Mouse (Mus musculus) left cerebral cortex, postnatal 36 days (tissue): ENCODE measurements around the gene Spag7. TPM values are rescaled to one million over a fixed set of nuclear protein-coding genes. Genes with fewer than 3 reads are reported as not detected.

ENCODE experiments used
- DNase-seq, 2 experiments: peaks; one replicate each; pipeline ENCODE4 v3.0.0; 2021 to 2022; ENCODE audit warnings: low spot score in 2 of 2, mixed read lengths in 1 of 2
- intact Hi-C: fragments of 180-260 bp; cut with DNase I; formaldehyde crosslinking; loops from one replicate; pipeline ENCODE4 v1.15.1; 2025
- total RNA-seq, 2 experiments: library from RNA; stranded (reverse); gene quantifications; 2 replicates each; pipeline ENCODE4 v1.2.3; 2021

The Spag7 gene
- total RNA-seq, 2 experiments from 2014 or later: 52.5 to 57.8 TPM

DNA sequence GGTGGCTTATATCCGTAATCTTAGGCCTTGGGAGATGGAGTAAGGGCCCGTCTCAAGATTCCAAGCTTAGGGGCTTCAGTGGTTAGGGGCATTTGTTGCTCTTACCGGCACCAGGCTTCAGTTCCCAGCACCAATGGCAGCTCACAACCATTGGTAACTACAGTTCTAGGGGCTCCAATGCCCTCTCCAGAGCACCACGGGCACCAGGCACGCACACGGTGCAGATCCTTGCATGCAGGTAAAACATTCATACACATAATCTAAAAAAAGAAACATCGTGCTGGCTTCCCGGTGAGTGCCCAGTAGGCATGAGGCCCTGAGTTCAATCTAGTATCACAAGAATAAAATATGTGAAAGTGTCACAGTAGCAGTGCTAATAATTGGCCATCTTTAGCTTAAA, 6.1 kb downstream of the Spag7 start:
- intact Hi-C loops: no loop called here
- no peak for DNase-seq

GRCm38 (mm10) chr11:70660571-70660970, 8.6 kb downstream of the Spag7 start:
- DNase-seq: no peak
- intact Hi-C loops: no loop called here

DNA sequence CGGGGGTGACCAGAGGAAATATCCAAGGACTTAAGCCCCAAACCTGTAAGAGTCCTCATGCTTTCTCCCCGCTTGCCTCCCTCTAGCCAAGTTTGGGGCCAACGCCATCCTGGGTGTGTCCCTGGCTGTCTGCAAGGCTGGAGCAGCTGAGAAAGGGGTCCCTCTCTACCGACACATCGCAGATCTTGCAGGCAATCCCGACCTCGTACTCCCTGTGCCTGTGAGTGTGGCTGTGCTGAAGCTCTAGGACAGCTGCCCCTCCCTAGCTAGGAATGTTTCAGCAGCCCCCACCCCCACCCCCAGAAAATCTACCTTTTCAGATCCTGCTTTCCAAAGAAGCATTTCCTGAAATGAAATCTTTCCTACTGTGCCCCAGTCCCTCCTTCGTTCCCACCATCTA, 10.3 kb downstream of the Spag7 start:
- intact Hi-C loops: no loop called here

GRCm38 (mm10) chr11:70658521-70658920, 10.7 kb downstream of the Spag7 start:
- intact Hi-C loops: no loop called here
- DNase-seq: no peak

More for the DNA sequence above, 10.3 kb downstream of the Spag7 start:
- no peak for DNase-seq

DNA sequence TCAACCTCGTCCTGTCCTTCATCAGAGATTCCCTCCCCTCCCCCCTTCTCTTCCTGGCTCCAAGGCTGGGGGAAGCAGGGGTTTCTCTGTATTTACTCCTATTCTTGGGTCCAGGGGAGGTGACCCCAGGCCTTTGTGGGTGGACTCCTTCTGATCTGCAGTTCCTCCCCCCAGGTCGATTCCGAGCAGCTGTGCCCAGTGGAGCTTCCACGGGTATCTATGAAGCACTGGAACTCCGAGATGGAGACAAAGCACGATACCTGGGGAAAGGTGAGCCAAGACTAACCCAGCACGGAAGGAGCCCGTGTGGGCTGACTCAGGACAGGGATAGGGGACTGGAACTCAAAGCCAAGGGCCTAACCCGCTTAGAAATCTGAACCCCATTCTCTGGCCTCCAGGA, 11.2 kb downstream of the Spag7 start:
- intact Hi-C loops: no loop called here
- DNase-seq: no peak

DNA sequence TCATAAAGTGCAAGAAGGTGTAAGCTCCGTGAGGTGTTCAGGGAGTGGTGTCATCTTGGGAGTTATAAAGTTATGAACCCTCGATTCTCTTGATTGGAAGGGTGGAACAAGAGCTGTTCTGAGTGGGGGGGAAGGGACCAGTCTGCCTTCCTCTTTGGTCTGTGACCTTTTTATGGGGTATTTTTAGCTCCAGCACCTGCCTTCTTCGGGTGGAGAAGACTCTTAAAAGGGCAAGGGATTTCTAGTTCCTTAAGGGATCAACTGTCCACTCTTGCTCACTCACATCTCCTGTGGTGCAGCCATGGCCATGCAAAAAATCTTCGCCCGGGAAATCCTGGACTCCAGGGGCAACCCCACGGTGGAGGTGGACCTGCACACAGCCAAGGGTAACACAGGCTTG, 11.6 kb downstream of the Spag7 start:
- intact Hi-C loops: no loop called here
- no peak for DNase-seq

DNA sequence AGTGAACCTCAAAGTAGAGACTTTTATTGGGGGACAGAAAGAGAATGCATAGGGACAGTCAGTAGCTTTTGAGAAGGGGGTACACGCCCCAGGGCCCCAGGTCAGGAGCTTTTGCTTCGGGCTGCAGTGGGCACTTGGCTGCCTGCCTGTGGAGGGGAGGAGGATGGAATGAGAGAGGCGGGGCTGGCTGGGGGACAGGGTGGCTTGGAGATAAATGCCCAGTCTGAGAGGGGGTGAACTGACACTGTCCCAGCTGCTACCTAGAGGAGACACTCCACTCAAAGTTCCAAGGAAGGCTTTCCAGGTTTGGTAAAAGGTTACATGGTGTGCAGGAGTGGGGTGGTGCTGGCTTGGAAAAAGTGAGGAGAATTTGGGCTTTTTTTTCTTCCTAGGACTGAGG, 12.3 kb downstream of the Spag7 start, which contains the start of gene Eno3:
Gene Eno3 (plus strand): TSS at position 239 of the 400 bp plus-strand sequence.
- intact Hi-C loops: no loop called here

DNA sequence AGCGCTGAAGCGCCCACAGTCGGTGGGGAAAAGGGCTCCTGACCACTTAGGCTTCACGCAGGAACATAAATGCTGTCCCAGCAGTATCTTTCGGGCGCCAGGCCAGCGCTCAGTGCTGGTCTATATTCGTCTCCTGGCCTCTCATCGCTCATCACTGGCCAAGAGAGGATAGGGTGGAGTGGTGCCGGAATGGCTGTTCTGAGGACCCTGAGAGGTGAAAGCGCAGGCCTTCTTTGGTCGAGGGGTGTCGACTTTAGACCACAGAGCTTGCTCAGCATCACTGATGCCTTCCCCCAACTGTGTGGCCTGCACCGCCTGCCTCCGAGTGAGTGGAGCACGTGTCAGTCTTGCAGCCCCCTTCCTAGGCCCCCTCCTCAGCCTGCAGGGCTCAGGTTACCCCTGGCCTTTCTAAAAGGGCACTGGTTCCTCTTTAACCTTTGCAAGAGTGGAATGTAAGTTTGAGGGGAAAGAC, 12.7 kb downstream of the Spag7 start:
- intact Hi-C loops: no loop called here
- no peak for DNase-seq

More for the DNA sequence above, 12.3 kb downstream of the Spag7 start, which contains the start of gene Eno3:
- no peak for DNase-seq

GRCm38 (mm10) chr11:70655571-70656455, 13.4 kb downstream of the Spag7 start:
- intact Hi-C loops: loop anchor here (2.0 kb wide), 1 partner anchor 13 kb away; the partner anchor contains the start of gene Spag7
- no peak for DNase-seq

- intact Hi-C loops: loop anchor here (2.0 kb wide), 1 partner anchor 14 kb away; the partner anchor contains the start of gene Spag7
- peak; percentile 75 to 82 for DNase-seq
Observed at GRCm38 (mm10) chr11:70654923-70655570, 14.2 kb downstream of the Spag7 start.

- intact Hi-C loops: loop anchor here (2.0 kb wide), 1 partner anchor 14 kb away; the partner anchor contains the start of gene Spag7
- peak; percentile 64 to 73 for DNase-seq
Observed at GRCm38 (mm10) chr11:70654198-70654922, 14.9 kb downstream of the Spag7 start, which contains the start of gene Pfn1. Gene Pfn1, minus strand, starts transcription at chr11:70654644.

DNA sequence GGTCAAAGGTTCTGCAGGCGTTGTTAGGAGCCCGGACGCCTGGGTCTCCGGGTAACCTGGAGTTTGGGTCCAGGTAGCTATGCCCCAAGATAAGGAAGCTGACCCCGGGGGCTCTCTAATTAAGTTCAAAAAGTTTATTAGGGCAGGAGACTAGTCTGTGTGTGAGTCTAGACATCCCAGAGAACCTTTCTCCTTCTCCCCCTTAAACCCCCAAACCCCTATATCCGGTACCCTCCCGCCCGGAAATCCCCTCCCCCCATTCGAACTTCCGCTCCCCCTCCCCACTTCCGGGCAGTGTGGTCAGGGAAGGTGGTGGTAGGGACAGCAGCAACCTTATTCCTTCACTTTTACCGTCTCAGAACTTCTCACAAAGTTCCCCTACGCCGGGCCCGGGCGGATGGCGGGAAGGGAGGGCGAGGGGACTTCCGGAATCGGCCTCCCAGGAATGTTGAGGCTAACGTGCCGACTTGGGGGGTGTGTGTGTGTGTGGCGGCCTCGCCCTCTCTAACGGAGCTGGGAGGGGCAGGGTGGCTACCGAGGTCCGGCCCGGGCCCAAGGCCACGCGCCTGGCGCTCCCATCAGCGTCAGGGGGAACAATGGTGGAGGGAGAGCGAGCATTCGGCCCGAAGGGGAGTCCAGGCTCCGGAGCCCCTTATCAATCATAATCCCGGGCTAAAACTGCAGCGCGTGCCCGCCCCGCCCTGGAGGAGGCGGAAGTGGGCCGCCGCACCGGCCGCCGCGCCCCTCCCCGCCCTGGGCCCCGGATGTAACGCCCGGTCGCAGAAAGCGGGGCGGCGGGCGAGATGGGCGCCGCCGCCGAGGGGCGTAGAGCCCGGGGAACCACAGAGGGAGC, 15.6 kb downstream of the Spag7 start:
- DNase-seq: peak; percentile 55 to 56
- intact Hi-C loops: loop anchor here (2.0 kb wide), 1 partner anchor 15 kb away; the partner anchor contains the start of gene Spag7

- intact Hi-C loops: no loop called here
- DNase-seq: no peak
Observed at GRCm38 (mm10) chr11:70652884-70653344, 16.3 kb downstream of the Spag7 start.

- no peak for DNase-seq
- intact Hi-C loops: no loop called here
Observed at GRCm38 (mm10) chr11:70652029-70652883, 17.0 kb downstream of the Spag7 start.

DNA sequence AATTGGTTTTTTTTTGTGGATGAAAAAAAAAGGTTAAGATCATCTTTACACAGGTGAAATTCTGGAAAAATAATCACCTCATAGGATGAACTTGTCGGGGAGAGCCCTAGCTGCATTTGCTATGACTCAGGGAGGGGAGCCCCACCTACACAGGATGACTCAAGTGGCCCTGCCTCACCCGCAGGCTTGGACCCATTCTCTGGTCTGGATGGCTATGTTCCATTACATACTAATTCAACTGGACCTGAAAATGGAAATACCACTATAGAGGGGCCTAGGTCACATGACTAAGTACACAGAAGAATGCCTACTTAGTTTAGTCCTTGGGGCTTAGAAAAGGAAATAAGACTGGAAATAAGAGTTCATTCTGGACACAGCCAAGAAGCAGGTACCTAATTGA, 17.8 kb downstream of the Spag7 start:
- DNase-seq: no peak
- intact Hi-C loops: no loop called here

DNA sequence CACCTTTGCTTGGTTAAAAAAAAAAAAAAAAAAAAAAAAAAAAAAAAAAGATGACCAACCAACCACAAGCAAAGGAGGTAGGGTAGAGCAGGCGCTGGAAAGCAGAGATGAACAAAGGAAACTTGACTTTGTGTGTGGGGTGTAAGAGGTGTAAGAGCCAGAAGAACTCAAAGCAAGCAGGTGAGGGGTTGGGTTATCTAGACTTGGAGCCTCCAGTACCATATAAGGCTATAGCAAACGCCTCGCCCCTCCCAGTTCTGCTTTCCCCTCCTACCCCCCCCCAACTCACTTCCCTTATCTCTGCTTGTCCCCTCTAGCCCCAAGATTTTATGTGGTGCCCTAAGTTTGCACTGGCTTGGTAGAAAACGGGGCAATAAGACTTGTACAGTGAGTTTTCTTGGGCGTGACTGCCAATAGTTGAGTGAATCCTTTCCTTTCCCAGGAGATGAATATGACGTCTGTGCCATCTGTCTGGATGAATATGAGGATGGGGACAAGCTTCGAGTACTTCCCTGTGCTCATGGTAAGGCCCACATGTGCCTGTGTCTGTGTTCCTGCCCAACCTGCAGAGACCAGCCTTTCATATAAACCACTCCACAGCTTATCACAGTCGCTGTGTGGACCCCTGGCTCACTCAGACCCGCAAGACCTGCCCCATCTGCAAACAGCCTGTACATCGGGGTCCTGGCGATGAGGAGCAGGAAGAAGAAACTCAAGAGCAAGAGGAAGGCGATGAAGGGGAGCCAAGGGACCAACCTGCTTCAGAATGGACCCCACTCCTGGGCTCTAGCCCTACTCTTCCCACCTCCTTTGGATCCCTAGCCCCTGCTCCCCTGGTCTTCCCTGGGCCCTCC, 18.7 kb downstream of the Spag7 start:
- intact Hi-C loops: no loop called here
- DNase-seq: no peak

DNA sequence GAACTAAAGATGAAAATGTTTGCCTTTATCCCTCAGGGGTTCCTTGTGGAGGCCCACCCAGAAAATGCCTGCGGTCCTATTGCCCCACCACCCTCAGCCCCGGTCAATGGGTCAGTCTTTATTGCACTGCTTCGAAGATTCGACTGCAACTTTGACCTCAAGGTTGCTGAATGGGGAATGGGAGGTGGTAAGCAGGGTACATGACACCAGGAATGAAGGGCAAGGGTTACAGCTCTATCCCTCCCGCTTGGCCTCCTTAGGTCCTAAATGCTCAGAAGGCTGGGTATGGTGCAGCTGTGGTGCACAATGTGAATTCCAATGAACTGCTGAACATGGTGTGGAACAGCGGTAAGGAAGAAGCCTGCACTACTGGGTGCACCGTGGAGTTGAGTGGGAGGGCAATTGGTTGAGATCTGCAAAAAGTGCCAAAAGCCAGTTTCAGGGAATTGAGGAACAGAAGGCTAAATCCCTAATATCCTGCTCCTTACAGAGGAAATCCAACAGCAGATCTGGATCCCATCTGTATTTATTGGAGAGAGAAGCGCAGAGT, 20.0 kb downstream of the Spag7 start:
- intact Hi-C loops: no loop called here
- no peak for DNase-seq
